Mouse (Mus musculus) limb, embryonic 10.5 days (tissue): ENCODE data around the gene Coa3. TPM values are rescaled to one million over a fixed set of nuclear protein-coding genes. Genes with fewer than 3 reads are reported as not detected.
A peak's percentile ranks its signal among the peaks of the same experiment; 100 is the strongest.

Experiments
- DNase-seq: peaks from one replicate; pipeline ENCODE4 v3.0.0-alpha.2; 2017; ENCODE audit warnings: low spot score
- H3K27ac ChIP-seq: fragments of 300-500 bp; sonication (generic); 2 replicates; pipeline ENCODE4 v1.5.1; 2016; ENCODE audit warnings: mild to moderate bottlenecking
- H3K27me3 ChIP-seq: fragments of 300-500 bp; sonication (generic); 2 replicates; pipeline ENCODE4 v1.6.1; 2016; ENCODE audit warnings: low read depth, mild to moderate bottlenecking; ENCODE audit not compliant: poor library complexity, severe bottlenecking
- H3K36me3 ChIP-seq: fragments of 300-500 bp; sonication (generic); 2 replicates; pipeline ENCODE4 v1.6.1; 2016; ENCODE audit warnings: mild to moderate bottlenecking, moderate library complexity
- H3K4me1 ChIP-seq: fragments of 300-500 bp; sonication (generic); 2 replicates; pipeline ENCODE4 v1.6.1; 2016
- H3K4me3 ChIP-seq: fragments of 300-500 bp; sonication (generic); 2 replicates; pipeline ENCODE4 v1.5.1; 2016; ENCODE audit warnings: mild to moderate bottlenecking, moderate library complexity
- H3K9me3 ChIP-seq: fragments of 300-500 bp; sonication (generic); replicated peaks from 2 replicates; pipeline ENCODE4 v1.6.1; 2016; ENCODE audit warnings: mild to moderate bottlenecking
- WGBS: fragments of 180-500 bp; shearing (Covaris S2); methylation state at CpG from one replicate; pipeline ENCODE4 v1.1.7; 2016; 5-methylcytosine and 5-hydroxymethylcytosine counted together
- polyA plus RNA-seq: library from polyadenylated mRNA; unstranded; fragments of >200 nt; fragmentation: Nextera tagmentation; extraction: Ambion mirVana; gene quantifications from 2 replicates; pipeline ENCODE4 v1.2.1, GENCODE M21; 2016

The Coa3 gene
- polyA plus RNA-seq, 1 experiment from 2014 or later = 187 TPM

DNA sequence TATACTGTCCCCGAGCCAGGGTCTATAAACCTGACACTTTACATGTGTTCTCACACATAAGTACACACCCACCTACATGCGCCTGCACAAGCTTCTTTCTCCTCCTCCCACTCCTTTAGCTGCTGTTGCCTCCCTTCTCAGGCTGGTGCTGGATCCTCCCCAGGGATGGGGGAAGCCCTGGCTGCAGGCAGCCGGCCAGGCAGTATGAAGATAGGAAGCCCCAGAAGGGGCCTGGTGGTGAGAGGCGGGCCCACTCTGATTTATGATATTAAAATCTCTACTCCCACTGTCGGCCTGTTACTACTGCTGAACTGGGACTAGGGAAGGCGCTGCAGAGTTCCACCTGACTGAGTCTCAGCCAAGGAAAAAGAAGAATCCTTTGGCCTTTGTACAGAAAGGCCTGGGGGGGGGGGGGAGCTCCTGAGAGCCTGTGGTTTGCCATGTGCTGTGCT, 19.6 kb downstream of the Coa3 start:
- Histone ChIP-seq H3K4me3 (peak overlapping the region; percentile 67), H3K27ac (peak overlapping the region; percentile 84), H3K27me3 (peaks cover 38% of the 10 kb centered on the region), H3K9me3 (no peaks in the 10 kb centered on the region), H3K4me1 (peaks cover 67% of the 10 kb centered on the region), H3K36me3 (peaks cover 35% of the 10 kb centered on the region)
- WGBS = 26% methylated on average over 6 of the region's 6 CpGs
- no peak for DNase-seq

DNA sequence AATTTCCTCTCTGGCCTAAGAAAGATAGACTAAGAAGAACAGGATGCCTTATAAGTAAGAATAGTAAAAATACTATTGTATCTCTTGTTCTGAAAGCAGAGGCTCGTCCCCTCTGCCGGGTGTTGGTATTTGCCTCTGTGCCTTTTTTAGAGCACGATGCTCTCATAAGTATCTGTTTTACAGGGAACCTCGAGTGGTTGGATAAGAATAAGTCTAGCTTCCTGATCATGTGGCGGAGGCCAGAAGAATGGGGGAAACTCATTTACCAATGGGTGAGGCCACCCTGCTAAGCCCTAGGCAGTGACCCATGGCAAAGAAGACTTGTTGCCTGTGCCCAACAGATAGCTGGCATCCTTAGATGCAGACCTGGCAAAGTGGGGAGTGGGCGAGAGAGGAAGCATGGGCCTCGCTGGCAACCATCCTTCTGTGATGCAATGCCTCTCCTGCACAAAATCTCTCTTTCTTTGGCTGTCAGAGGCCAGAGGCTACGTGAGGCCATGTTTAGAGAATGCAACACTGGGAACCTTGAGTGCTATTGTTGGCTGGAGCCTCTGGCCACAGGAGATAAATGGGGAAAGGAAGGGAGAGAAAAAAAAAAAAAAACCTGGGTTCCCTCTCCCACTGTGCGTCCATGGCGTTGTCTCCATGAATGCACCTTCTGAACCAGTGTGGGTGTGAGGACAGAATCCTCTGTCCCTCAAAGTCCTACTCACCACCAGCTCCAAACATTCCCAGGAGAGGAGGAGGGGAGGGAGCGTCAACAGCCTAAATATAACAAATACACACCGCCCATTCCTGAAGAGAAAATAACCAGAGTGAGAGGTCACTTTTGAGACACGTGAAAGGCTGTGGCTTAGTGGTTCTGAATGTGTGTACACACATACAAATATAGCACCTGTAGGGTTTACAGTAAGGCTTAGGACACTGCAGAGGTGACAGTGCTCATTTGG, 22.8 kb downstream of the Coa3 start:
- H3K9me3 ChIP-seq = no peaks in the 10 kb centered on the region
- H3K27me3 ChIP-seq = 0 out of 2 replicates have a peak, but pooled peaks cover 6% of the 10 kb centered on the region
- 94% methylated on average over 13 of the region's 13 CpGs for WGBS
- peaks cover 35% of the 10 kb centered on the region for H3K36me3 ChIP-seq
- no peak overlapping the region for H3K27ac ChIP-seq
- DNase-seq = no peak
- H3K4me1 ChIP-seq = peaks cover 51% of the 10 kb centered on the region
- no peak overlapping the region for H3K4me3 ChIP-seq

- Histone ChIP-seq H3K4me3 (peak within 1 kb of the TSS; percentile 95), H3K9me3 (no peaks in the 10 kb centered on the region), H3K27ac (peak within 1 kb of the TSS; percentile 94), H3K36me3 (peaks cover 28% of the 10 kb centered on the region), H3K27me3 (no peaks in the 10 kb centered on the region), H3K4me1 (peaks cover 28% of the 10 kb centered on the region)
- WGBS = under 1% methylated on average over 40 of the region's 40 CpGs
- DNase-seq = peak; percentile 91
These were observed 25.1 kb downstream of the Coa3 start, which contains the start of gene Vps25 for GRCm38 (mm10) chr11:101253613-101254389. TSS of gene Vps25 (plus strand) at chr11:101253707.

GRCm38 (mm10) chr11:101252941-101253340, 26.0 kb downstream of the Coa3 start:
- peak; percentile 33 for DNase-seq
- 17% methylated on average over 7 of the region's 7 CpGs for WGBS
- peaks cover 6% of the 10 kb centered on the region for H3K27me3 ChIP-seq
- H3K9me3 ChIP-seq = no peaks in the 10 kb centered on the region
- H3K4me3 ChIP-seq = peak overlapping the region; percentile 95
- peaks cover 23% of the 10 kb centered on the region for H3K36me3 ChIP-seq
- peak overlapping the region; percentile 94 for H3K27ac ChIP-seq
- peaks cover 26% of the 10 kb centered on the region for H3K4me1 ChIP-seq

- Histone ChIP-seq H3K4me1 (peaks cover 40% of the 10 kb centered on the region), H3K9me3 (no peaks in the 10 kb centered on the region), H3K27ac (no peak overlapping the region), H3K4me3 (no peak overlapping the region), H3K36me3 (peaks cover 6% of the 10 kb centered on the region), H3K27me3 (peaks cover 24% of the 10 kb centered on the region)
- 79% methylated on average over 2 of the region's 2 CpGs for WGBS
- no peak for DNase-seq
These were observed 27.9 kb downstream of the Coa3 start for GRCm38 (mm10) chr11:101251031-101251430.

DNA sequence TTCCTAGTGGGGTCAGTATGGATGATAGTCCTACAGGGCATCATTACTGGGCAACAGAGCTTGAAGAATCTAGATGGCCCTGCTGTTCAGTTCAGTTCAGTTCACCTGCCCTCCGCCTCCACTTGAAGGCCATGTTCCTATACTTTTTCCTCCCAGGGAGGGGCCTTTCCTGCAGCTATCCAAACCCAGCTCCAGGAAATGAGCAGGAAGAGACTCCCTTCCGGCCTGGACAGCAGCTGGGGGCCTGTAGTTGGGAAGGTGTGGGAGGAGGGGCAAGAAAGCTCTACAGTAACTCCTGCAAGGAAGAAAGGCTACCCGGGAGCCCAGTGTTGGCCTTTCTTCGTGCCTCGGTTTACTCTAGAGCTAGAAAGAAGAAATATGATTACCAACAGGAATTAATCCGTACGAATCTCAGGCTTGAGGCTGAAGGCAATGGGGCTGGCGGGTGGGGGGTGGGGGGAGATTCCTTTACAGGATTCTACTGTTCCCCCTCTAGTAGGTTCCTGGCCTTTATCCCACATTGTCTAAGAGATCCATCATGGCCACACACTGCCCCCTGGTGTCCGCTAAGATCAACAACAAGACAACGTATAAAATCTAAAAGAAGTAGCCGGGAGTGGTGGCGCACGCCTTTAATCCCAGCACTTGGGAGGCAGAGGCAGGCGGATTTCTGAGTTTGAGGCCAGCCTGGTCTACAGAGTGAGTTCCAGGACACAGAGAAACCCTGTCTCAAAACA, 30.5 kb downstream of the Coa3 start:
- peaks cover 52% of the 10 kb centered on the region for H3K4me1 ChIP-seq

DNA sequence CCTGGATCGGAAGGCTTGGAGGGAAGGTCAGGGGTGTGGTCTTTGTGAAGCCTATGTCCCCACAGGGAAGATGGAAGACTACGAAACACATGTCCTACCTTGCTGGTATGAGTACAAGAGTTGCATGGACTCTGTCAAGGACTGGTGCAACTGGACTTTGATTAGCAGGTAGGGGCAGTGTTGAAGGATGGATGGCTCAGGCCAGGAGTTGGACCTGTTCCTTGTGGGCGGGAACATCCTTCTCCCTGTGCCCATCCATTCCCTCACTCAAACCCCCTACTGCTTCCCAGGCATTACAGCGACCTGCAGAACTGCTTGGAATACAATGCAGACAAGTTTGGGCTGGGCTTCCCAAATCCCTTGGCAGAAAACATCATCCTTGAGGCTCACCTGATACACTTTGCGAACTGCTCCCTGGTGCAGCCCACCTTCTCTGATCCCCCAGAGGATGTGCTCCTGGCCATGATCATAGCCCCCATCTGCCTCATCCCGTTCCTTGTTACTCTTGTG, 31.3 kb downstream of the Coa3 start:
- 82% methylated on average over 6 of the region's 6 CpGs for WGBS
- H3K36me3 ChIP-seq = no peaks in the 10 kb centered on the region
- DNase-seq = no peak
- H3K27me3 ChIP-seq = peaks cover 38% of the 10 kb centered on the region
- H3K27ac ChIP-seq = 0 out of 2 replicates have a peak overlapping the region, but pooled peaks have one; percentile 12
- no peaks in the 10 kb centered on the region for H3K9me3 ChIP-seq
- H3K4me1 ChIP-seq = peaks cover 49% of the 10 kb centered on the region
- peak overlapping the region; percentile 70; the same call in 1 of the 2 replicates for H3K4me3 ChIP-seq

More for the DNA sequence above, 30.5 kb downstream of the Coa3 start:
- peak; percentile 73 for DNase-seq
- WGBS = 28% methylated on average over 14 of the region's 14 CpGs
- H3K27ac ChIP-seq = peak overlapping the region; percentile 64; the same call in 1 of the 2 replicates
- no peaks in the 10 kb centered on the region for H3K9me3 ChIP-seq
- H3K36me3 ChIP-seq = no peaks in the 10 kb centered on the region
- peak overlapping the region; percentile 70; the same call in 1 of the 2 replicates for H3K4me3 ChIP-seq
- H3K27me3 ChIP-seq = peaks cover 33% of the 10 kb centered on the region

- WGBS = 10% methylated on average over 7 of the region's 7 CpGs
- no peaks in the 10 kb centered on the region for H3K36me3 ChIP-seq
- H3K4me1 ChIP-seq = peaks cover 54% of the 10 kb centered on the region
- H3K27me3 ChIP-seq = peaks cover 38% of the 10 kb centered on the region
- DNase-seq = no peak
- peak overlapping the region; percentile 70 for H3K4me3 ChIP-seq
- peak overlapping the region; percentile 91 for H3K27ac ChIP-seq
- H3K9me3 ChIP-seq = no peaks in the 10 kb centered on the region
These were observed 32.3 kb downstream of the Coa3 start for GRCm38 (mm10) chr11:101246702-101247012.

GRCm38 (mm10) chr11:101245855-101246701, 32.8 kb downstream of the Coa3 start, which contains the start of gene Ramp2:
TSS of gene Ramp2 (plus strand) at chr11:101246028.
- peak within 1 kb of the TSS; percentile 70 for H3K4me3 ChIP-seq
- peaks cover 55% of the 10 kb centered on the region for H3K4me1 ChIP-seq
- H3K27ac ChIP-seq = peak within 1 kb of the TSS; percentile 91
- H3K36me3 ChIP-seq = no peaks in the 10 kb centered on the region
- under 1% methylated on average over 60 of the region's 63 CpGs for WGBS
- peak; percentile 71 for DNase-seq
- H3K9me3 ChIP-seq = no peaks in the 10 kb centered on the region
- peaks cover 38% of the 10 kb centered on the region for H3K27me3 ChIP-seq

DNA sequence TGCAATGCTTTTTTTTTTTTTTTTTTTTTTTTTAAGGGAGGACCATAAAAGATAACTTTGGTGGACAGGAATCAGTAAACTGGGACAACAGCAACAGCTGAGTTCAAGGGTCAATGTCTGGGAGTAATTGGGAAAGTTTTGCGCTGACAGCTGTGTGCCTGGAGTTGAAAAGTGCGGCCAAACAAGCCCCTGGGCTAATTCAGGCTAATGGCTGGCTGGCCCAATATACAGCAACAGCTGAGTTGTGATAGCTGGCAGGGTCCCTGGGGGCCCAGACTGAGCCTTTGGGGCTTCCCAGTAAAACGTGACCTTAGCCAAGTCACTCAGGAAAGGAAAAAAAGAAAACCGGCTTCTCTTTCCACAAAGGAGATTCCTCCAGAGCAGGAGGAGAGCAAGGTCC, 33.8 kb downstream of the Coa3 start:
- peak overlapping the region; percentile 91 for H3K27ac ChIP-seq
- DNase-seq = peak; percentile 76
- 3% methylated on average over 4 of the region's 4 CpGs for WGBS
- peaks cover 55% of the 10 kb centered on the region for H3K4me1 ChIP-seq
- no peaks in the 10 kb centered on the region for H3K9me3 ChIP-seq
- peaks cover 38% of the 10 kb centered on the region for H3K27me3 ChIP-seq
- H3K4me3 ChIP-seq = peak overlapping the region; percentile 70; the same call in 1 of the 2 replicates
- no peaks in the 10 kb centered on the region for H3K36me3 ChIP-seq

GRCm38 (mm10) chr11:101238071-101238647, 40.8 kb downstream of the Coa3 start:
- Histone ChIP-seq H3K4me3 (peak overlapping the region; percentile 3; the same call in 1 of the 2 replicates), H3K27me3 (0 out of 2 replicates have a peak, but pooled peaks cover 5% of the 10 kb centered on the region), H3K36me3 (no peaks in the 10 kb centered on the region), H3K27ac (peak overlapping the region; percentile 47; the same call in 1 of the 2 replicates), H3K4me1 (peaks cover 23% of the 10 kb centered on the region), H3K9me3 (no peaks in the 10 kb centered on the region)
- 30% methylated on average over 5 of the region's 5 CpGs for WGBS
- no peak for DNase-seq
